Mouse (Mus musculus): ENCODE data around the gene Nudt21. TPM values are rescaled to one million over a fixed set of nuclear protein-coding genes. Genes with fewer than 3 reads are reported as not detected.
"Not testable (repeated sequence)": the region's sequence is repeated elsewhere in the genome, so short reads cannot be mapped to it uniquely, and the experiment has no call there.

Nudt21 gene
- polyA plus RNA-seq (2015; fragmentation: Nextera tagmentation; extraction: Ambion mirVana): 104 and 126 TPM in 2 replicates

DNA sequence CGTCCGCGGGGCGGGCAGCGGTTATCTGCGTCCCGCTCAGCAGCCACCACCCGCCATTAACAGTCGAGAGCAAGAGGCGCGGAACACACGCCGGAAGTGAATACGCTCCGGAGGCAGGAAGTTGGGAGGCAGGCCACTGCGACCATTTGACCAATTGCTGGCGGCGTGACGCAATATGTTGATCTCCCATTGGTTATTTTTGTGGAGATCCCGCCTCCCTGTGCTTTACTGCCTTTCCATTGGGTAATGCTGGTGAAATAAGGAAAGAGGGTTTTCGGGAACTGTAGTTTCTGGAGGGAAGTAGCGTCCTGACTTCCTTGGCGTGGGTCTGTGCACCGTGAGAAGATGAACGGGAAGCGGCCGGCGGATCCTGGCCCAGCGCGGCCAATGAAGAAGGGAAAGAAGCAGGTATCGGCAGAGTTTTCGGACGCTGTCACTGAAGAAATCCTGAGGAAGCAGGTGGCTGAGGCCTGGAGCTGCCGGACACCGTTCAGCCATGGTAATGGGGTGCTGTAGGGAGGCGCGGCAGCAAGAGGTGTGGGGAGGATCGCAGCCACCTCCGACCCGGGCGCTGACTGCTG, at the start of gene Nudt21, which contains the start of gene Ogfod1:
Gene Nudt21 (minus strand): TSS at position 88 of the 581 bp plus-strand sequence.
Gene Ogfod1 (plus strand): TSS at position 255 of the 581 bp plus-strand sequence.
- WGBS: under 1% methylated on average over 41 of the region's 41 CpGs
- H3K9ac ChIP-seq: peak within 1 kb of the TSS; percentile 64
- peak within 1 kb of the TSS; percentile 79 for H3K27ac ChIP-seq
- no peaks in the 10 kb centered on the region for H3K36me3 ChIP-seq
- peaks cover 8% of the 10 kb centered on the region; the same call in 1 of the 2 replicates for H3K4me1 ChIP-seq (replicated peaks)
- H3K4me2 ChIP-seq (replicated peaks): peak within 1 kb of the TSS; percentile 77
- H3K9me3 ChIP-seq: no peaks in the 10 kb centered on the region
- H3K27me3 ChIP-seq (replicated peaks): no peaks in the 10 kb centered on the region
- peak within 1 kb of the TSS; percentile 87 for H3K4me3 ChIP-seq (replicated peaks)
- peak; percentile 99 for ATAC-seq

DNA sequence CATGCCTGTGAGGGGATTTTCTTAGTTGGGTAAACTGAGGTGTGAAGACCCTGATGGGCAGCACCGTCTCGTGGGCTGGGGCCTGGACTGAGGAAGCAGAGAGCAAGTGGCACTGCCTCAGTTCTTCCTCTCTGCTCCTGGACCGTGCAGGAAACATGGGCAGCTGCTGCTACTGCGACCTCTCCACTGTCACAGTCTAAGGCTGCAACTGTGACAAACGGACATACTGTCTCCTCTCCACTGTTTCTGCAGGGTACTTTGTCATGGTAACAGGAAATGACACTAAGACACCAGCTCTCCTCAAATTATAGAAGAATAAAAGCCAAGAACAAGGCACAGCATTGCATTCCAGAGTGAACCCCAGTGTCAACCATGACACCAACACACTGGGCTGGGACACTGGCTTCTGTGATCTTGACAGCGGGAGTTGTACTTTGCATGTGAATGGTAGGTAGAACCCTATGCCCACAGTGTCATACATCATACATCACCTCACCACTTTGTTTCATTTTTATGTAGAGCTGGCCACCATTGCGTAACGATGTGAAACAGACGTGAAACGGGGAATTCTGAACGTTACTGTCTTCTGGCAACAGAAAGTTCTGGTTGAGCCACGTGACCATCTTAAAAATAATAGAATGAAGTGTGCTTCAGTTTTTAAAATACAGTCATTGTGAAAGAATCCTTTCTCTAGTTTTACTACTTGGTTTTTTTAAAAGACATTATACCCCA, 39.8 kb upstream of the Nudt21 start:
- Histone ChIP-seq H3K4me2 (replicated peaks) (no peak overlapping the region), H3K9me3 (no peaks in the 10 kb centered on the region), H3K4me1 (replicated peaks) (no peaks in the 10 kb centered on the region), H3K4me3 (replicated peaks) (no peak overlapping the region), H3K27me3 (replicated peaks) (no peaks in the 10 kb centered on the region), H3K27ac (no peak overlapping the region), H3K36me3 (no peaks in the 10 kb centered on the region), H3K9ac (no peak overlapping the region)
- no peak for ATAC-seq
- 90% methylated on average over 12 of the region's 12 CpGs for WGBS

DNA sequence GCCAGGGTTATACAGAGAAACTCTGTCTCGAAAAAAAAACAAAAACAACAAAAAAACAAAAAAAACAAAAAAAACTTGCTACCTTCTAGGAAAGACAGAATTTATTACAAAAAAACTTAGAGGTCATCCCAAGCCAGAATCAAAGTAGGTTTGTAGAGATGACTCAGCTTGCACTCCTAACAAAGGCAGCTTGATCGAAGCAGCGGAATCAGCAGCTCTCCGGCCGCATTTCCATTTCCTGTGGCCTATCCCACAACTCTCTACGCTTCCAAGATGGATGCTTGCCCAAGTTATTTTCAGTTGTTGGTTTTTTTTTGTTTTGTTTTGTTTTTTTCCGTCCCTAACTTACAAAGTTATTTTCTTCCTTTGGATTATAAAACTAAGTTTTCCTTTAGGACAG, 32.0 kb upstream of the Nudt21 start:
- Histone ChIP-seq H3K27me3 (replicated peaks) (no peaks in the 10 kb centered on the region), H3K4me1 (replicated peaks) (no peaks in the 10 kb centered on the region), H3K36me3 (peaks cover 4% of the 10 kb centered on the region; the same call in 1 of the 2 replicates), H3K9me3 (no peaks in the 10 kb centered on the region), H3K4me3 (replicated peaks) (no peak overlapping the region), H3K9ac (no peak overlapping the region), H3K27ac (no peak overlapping the region), H3K4me2 (replicated peaks) (no peak overlapping the region)
- no peak for ATAC-seq
- 94% methylated on average over 7 of the region's 7 CpGs for WGBS

DNA sequence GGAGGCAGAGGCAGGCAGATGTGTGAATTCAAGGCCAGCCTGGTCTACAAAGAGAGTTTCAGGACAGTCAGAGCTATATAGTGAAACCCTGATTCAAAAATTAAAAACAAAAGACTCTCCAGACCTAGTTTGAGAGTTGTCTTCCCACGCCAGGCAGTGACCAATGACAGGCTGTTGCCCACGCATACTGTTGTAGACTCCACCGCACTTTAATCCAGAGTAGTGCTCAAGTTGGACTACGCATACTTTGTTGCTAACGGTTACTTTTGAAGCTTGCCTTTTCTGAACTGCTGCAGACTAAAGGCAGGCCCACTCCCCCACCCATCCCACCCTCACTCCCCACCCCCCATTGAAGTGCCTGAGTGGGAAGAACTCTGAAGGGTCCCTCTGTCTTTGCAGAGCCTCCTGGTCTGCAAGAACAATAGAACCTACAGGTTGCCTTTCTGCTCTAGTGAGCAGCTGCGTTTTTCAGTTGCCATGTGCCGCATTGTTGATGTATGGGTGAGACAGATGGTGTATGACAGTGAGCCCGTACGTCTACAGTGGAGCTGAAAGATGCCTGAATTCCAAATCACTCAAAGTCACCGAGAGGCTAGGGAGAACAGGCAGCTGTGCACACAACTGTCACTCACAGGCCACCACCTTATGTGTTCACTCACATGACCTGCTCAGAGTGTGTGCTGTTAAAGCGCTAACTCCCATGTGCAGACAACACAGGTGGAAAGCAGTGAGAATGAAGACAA, 29.5 kb upstream of the Nudt21 start:
- Histone ChIP-seq H3K9me3 (no peaks in the 10 kb centered on the region), H3K36me3 (peaks cover 8% of the 10 kb centered on the region), H3K27ac (no peak overlapping the region), H3K4me2 (replicated peaks) (no peak overlapping the region), H3K4me3 (replicated peaks) (no peak overlapping the region), H3K27me3 (replicated peaks) (no peaks in the 10 kb centered on the region), H3K9ac (no peak overlapping the region), H3K4me1 (replicated peaks) (no peaks in the 10 kb centered on the region)
- 81% methylated on average over 11 of the region's 11 CpGs for WGBS
- ATAC-seq: no peak

DNA sequence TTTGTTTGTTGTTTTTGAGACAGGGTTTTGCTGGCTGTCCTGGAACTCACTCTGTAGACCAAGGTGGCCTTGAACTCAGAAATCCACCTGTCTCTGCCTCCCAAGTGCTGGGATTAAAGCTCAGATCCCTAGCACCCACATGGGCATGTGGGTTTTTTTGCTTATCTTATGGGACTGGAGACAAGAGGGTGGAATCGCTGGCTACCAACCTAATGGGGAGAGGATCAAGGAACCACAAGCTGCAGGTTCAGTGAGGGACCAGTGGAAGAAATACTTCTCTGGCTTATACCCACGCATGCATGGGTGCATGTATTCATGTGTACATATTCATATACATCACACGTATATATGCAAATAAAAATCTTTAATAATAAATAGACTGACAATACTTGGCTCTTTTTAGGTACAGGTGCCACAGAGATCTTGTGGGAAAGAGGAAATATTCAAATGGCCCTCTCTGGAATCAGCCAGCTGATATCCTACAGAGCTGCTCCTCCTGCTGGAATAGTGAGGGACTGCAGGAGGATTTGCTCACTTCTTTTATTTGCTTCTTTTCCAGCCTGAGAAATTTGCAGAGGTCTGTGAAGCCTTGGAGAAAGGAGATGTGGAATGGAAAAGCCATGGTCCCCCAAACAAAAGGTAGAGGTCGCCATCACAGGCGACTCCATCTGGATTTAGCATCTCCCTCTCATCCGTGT, 20.5 kb upstream of the Nudt21 start:
- H3K4me1 ChIP-seq (replicated peaks): no peaks in the 10 kb centered on the region
- WGBS: 60% methylated on average over 6 of the region's 6 CpGs
- H3K4me3 ChIP-seq (replicated peaks): no peak overlapping the region
- ATAC-seq: no peak
- no peak overlapping the region for H3K4me2 ChIP-seq (replicated peaks)
- peaks cover 6% of the 10 kb centered on the region; the same call in 1 of the 2 replicates for H3K36me3 ChIP-seq
- no peak overlapping the region for H3K27ac ChIP-seq
- H3K9me3 ChIP-seq: no peaks in the 10 kb centered on the region
- H3K9ac ChIP-seq: no peak overlapping the region
- no peaks in the 10 kb centered on the region for H3K27me3 ChIP-seq (replicated peaks)

DNA sequence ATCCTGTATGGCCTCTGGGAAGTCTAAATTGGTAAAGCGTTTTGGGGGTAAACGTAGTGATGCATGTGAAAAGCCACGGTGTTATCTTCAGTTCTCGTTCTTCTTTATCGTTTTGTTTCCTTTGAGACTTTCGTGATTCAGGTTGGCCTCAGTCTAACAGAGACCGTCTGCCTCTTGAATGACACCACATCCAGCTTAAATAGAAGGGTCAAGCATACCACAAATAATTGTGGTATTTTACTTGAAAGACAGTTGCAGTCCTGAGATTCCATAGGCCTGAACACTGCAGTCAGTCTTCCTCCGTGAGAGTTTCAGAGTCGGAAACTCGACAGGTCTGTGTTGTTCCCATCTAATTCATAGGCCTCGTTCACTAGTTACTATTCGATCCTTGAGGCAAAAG, 15.9 kb upstream of the Nudt21 start:
- no peak overlapping the region for H3K4me3 ChIP-seq (replicated peaks)
- no peak overlapping the region for H3K9ac ChIP-seq
- no peaks in the 10 kb centered on the region for H3K27me3 ChIP-seq (replicated peaks)
- no peak for ATAC-seq
- no peak overlapping the region for H3K27ac ChIP-seq
- no peaks in the 10 kb centered on the region for H3K4me1 ChIP-seq (replicated peaks)
- WGBS: 90% methylated on average over 12 of the region's 12 CpGs
- no peak overlapping the region for H3K4me2 ChIP-seq (replicated peaks)
- H3K36me3 ChIP-seq: peaks cover 3% of the 10 kb centered on the region; the same call in 1 of the 2 replicates
- H3K9me3 ChIP-seq: no peaks in the 10 kb centered on the region

DNA sequence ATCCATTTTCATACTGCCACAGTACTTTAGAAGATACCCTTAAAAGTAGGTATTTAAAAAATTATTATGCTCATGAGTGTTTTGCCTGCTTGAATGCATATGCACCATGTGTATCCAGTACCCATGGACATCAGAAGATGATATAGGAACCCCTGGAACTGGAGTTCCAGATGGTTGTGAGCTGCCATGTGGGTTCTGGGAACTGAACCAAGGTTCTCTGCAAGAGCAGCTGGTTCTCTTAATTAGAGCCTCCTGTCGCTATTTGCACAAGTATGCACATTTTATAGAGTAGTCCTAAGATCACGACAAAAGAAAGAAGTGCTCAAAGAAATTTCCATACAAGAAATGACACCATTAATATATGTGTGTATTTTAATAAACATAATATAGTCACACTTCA, 11.0 kb upstream of the Nudt21 start:
- 73% methylated on average over 2 of the region's 2 CpGs for WGBS
- Histone ChIP-seq H3K4me2 (replicated peaks) (no peak overlapping the region), H3K27ac (no peak overlapping the region)

DNA sequence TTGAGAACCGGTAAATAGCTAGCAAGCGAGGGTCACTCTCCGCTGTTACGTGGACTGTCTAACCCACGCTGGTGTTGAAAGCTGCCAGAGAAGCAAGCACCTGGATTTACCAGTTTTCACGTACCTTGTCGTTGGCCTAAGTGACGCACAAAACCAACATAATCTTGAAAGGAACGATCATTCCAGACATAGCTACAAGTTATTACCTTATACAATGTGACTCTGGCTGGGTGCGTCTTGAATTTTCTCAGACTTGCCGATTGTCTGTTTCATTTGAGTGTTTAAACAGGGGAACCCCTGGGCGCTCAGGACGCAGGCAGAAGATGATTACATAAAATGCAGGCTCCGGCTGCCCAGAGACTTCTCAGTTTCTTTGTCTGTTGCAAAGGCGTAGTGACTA, 975 bp upstream of the Nudt21 start:
- Histone ChIP-seq H3K9me3 (no peaks in the 10 kb centered on the region), H3K4me1 (replicated peaks) (peaks cover 8% of the 10 kb centered on the region; the same call in 1 of the 2 replicates), H3K27me3 (replicated peaks) (no peaks in the 10 kb centered on the region), H3K27ac (no peak overlapping the region), H3K36me3 (no peaks in the 10 kb centered on the region), H3K4me2 (replicated peaks) (peak overlapping the region; percentile 77), H3K4me3 (replicated peaks) (peak overlapping the region; percentile 87), H3K9ac (peak overlapping the region; percentile 64)
- 5% methylated on average over 15 of the region's 15 CpGs for WGBS
- no peak for ATAC-seq

More for the DNA sequence above, 11.0 kb upstream of the Nudt21 start:
- Histone ChIP-seq H3K4me3 (replicated peaks) (no peak overlapping the region), H3K36me3 (no peaks in the 10 kb centered on the region), H3K27me3 (replicated peaks) (no peaks in the 10 kb centered on the region), H3K9ac (no peak overlapping the region), H3K9me3 (no peaks in the 10 kb centered on the region), H3K4me1 (replicated peaks) (no peaks in the 10 kb centered on the region)
- ATAC-seq: no peak

DNA sequence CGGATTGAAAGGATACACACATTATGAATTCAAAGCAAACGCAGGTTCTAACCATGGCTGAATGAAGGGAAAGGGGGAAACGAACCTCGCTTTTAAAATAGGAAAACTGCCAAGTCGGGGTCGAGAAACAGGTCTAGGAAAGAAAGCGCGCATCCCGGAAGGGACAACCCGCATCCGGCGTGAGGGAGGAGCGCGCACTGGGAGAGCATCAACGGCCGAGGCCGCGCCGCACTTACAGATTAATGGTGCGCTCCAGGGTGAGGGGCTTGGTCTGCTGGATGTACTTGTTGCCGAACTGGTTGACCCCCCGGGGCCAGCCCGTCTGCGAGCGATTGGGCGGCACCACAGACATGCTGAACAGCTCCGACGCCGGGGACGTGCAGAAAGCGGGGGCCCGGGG, 290 bp downstream of the Nudt21 start:
- ATAC-seq: peak; percentile 94
- Histone ChIP-seq H3K4me2 (replicated peaks) (peak overlapping the region; percentile 75), H3K4me3 (replicated peaks) (peak overlapping the region; percentile 87), H3K9ac (peak overlapping the region; percentile 51), H3K27ac (peak overlapping the region; percentile 79)
- not testable (repeated sequence) for H3K36me3 ChIP-seq; H3K9me3 ChIP-seq; H3K27me3 ChIP-seq (replicated peaks); H3K4me1 ChIP-seq (replicated peaks)
- under 1% methylated on average over 27 of the region's 32 CpGs for WGBS

DNA sequence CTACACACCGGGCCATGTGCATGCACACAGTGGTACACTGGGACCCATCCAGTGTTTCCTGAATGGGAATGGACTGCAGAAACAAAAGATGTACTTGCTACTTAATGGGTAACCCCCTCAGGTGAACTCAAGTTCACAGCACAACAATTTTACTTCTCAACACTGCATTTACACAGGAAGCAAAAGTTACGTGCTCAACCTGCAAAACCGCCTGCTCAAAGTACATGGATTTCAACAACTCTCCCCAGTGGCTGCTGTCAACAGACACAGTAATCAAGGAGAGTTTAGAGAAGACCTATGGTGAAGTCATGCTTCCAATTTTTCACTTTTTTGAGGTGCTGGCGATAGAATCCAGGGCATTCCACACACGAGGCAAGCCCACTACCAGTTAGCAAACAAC, 1.6 kb downstream of the Nudt21 start:
- H3K27ac ChIP-seq: no peak overlapping the region
- peak overlapping the region; percentile 75 for H3K4me2 ChIP-seq (replicated peaks)
- 52% methylated on average over 5 of the region's 5 CpGs for WGBS
- H3K9ac ChIP-seq: no peak overlapping the region
- 0 out of 2 replicates have a peak overlapping the region, but pooled peaks have one; percentile 11 for H3K4me3 ChIP-seq (replicated peaks)
- H3K4me1 ChIP-seq (replicated peaks): peaks cover 8% of the 10 kb centered on the region; the same call in 1 of the 2 replicates
- no peak for ATAC-seq
- H3K27me3 ChIP-seq (replicated peaks): no peaks in the 10 kb centered on the region
- H3K36me3 ChIP-seq: peaks cover 5% of the 10 kb centered on the region; the same call in 1 of the 2 replicates
- H3K9me3 ChIP-seq: no peaks in the 10 kb centered on the region

DNA sequence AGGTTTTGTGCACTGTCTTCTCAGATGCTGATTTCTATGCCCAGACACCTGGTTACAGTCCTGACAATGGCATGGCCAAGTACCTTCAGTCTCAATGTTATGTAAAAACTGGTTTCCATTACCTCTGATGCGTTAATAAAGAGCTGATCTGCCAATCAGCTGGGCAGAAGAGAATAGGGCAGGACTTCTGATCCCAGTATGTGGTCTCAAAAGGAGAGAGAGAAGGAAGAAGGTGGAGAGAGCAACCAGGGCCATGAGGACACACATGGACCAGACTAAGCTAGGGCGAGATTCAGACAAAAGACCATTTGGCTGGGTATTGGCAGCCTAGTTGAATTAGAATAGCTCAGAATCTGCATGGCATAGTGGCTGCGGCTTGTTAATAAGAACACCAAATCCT, 3.2 kb downstream of the Nudt21 start:
- Histone ChIP-seq H3K4me3 (replicated peaks) (no peak overlapping the region), H3K4me2 (replicated peaks) (no peak overlapping the region), H3K27me3 (replicated peaks) (no peaks in the 10 kb centered on the region), H3K4me1 (replicated peaks) (peaks cover 8% of the 10 kb centered on the region; the same call in 1 of the 2 replicates), H3K36me3 (peaks cover 10% of the 10 kb centered on the region), H3K9ac (no peak overlapping the region), H3K9me3 (no peaks in the 10 kb centered on the region), H3K27ac (no peak overlapping the region)
- 76% methylated on average over 3 of the region's 3 CpGs for WGBS
- ATAC-seq: no peak

DNA sequence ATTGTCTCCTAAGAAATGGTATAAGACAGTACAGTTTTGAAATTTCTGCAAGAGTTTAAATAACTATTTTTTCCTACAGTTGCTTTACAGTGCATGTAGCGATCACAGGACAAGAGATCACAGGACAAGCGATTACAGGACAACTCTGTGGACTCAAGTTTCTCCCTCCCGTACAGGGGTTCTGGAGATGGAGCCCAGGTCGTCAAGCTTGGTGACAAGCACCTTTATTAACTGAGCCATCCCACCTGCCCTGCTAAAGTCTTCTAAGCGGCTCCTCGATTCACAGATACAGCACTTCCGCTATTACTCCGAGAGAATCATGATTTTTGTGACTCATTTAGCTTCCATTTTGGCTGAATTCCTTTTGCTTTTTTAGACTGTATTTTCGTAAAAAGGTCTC, 7.1 kb downstream of the Nudt21 start:
- H3K4me3 ChIP-seq (replicated peaks): no peak overlapping the region
- no peak overlapping the region for H3K4me2 ChIP-seq (replicated peaks)
- H3K4me1 ChIP-seq (replicated peaks): 0 out of 2 replicates have a peak, but pooled peaks cover 2% of the 10 kb centered on the region
- no peak overlapping the region for H3K27ac ChIP-seq
- H3K9ac ChIP-seq: no peak overlapping the region
- WGBS: 95% methylated on average over 9 of the region's 9 CpGs
- H3K9me3 ChIP-seq: no peaks in the 10 kb centered on the region
- H3K27me3 ChIP-seq (replicated peaks): no peaks in the 10 kb centered on the region
- H3K36me3 ChIP-seq: peaks cover 24% of the 10 kb centered on the region
- ATAC-seq: no peak
